Mouse (Mus musculus): ENCODE data around the gene Ms4a5. TPM values are rescaled to one million over a fixed set of nuclear protein-coding genes. Genes with fewer than 3 reads are reported as not detected.

Gene Ms4a5
- total RNA-seq, 2 experiments from 2014 or later, result not detected

- no peak for DNase-seq (ENCODE audit: low spot score in 2 of 2)
Observed at GRCm38 (mm10) chr19:11232348-11232747, 51.3 kb downstream of the Ms4a5 start, which contains the start of gene Ms4a12. Ms4a12 (minus strand) TSS chr19:11232448.

Other genes with a start within 250 kb of the Ms4a5 start
- 1 to 10 TPM; 4.7 to 6.7 TPM for gene Ms4a8a, start 202.8 kb downstream of the Ms4a5 start, total RNA-seq (2021)
- not detected for gene 1700017D01Rik, start 153.0 kb downstream of the Ms4a5 start, total RNA-seq (2021)
- gene 1700025F22Rik, start 118.6 kb downstream of the Ms4a5 start, total RNA-seq (2021), result not detected
- gene Ms4a13, start 87.1 kb downstream of the Ms4a5 start, total RNA-seq (2021), result not detected
- not detected for gene Ms4a12, start 51.4 kb downstream of the Ms4a5 start, total RNA-seq (2021)
- under 1 TPM; 0.29 to 0.30 TPM for gene Ms4a1, start 17.6 kb downstream of the Ms4a5 start, total RNA-seq (2021)
- gene Ms4a14, start 30.6 kb upstream of the Ms4a5 start, total RNA-seq (2021), result under 1 TPM; 0.13 to 0.42 TPM
- gene Ms4a7, start 52.3 kb upstream of the Ms4a5 start, total RNA-seq (2021), result 1 to 10 TPM; 1.3 to 6.4 TPM
- gene Ms4a4a, start 91.7 kb upstream of the Ms4a5 start, total RNA-seq (2021), result 10 to 100 TPM; 10.1 to 12.5 TPM
- 1 to 10 TPM; 1.5 to 2.9 TPM for gene Ms4a4c, start 120.9 kb upstream of the Ms4a5 start, total RNA-seq (2021)
- 1 to 10 TPM in 1 of 2 experiments, under 1 TPM in 1; 0.70 to 2.0 TPM for gene Ms4a4b, start 159.7 kb upstream of the Ms4a5 start, total RNA-seq (2021)
- 10 to 100 TPM; 14.6 to 21.3 TPM for gene Ms4a6c, start 185.5 kb upstream of the Ms4a5 start, total RNA-seq (2021)
- 1 to 10 TPM in 1 of 2 experiments, not detected in 1; 1.1 TPM for gene Gm8369, start 202.1 kb upstream of the Ms4a5 start, total RNA-seq (2021)
- 10 to 100 TPM; 13.6 to 14.8 TPM for gene Ms4a6b, start 232.6 kb upstream of the Ms4a5 start, total RNA-seq (2021)

All from adrenal gland, adult 18-20 months (tissue).